Mouse (Mus musculus): ENCODE measurements around the gene Tnfrsf9.

DNA sequence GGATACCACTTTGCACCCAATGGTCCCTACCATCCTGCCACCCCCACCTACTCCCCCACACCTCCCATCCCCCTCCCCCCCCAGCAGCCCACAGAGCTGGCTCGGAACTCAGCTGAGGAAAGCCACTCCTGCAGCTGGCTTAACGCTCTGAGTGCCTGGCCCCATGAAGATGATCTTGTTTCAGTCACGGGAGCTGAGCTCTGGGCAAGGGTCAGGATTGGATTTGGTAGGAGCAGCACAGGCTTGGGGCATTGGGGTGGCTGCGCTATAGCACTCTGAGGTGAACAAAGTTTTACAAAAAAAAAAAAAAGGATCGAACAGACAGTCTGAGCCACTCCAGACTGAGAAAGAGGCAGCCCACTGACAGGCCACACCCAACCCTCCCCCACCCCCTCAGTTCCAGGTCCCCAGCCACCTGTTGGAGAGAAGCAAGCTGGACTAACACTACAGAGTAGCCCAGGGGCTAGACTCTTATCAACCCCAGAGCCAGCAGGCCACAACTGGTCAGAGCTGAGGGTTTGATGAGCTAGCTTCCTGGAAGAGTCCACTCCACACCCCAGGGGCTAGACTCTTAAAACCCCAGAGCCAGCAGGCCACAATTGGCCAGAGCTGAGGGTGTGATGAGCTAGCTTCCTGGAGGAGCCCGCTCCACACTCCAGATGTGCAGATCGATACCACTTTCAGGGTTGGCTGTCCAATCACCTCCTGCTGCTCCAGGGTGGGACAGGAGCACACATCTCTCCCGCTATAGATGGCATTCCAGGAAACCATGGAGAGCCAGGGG, 19.5 kb upstream of the Tnfrsf9 start:
- no peak for TF ChIP-seq CTCF (IDR thresholded peaks at IDR 0.05; ENCODE audit: control insufficient read depth, insufficient read depth, low read length)
- TF ChIP-seq POLR2A (IDR thresholded peaks at IDR 0.05; ENCODE audit: borderline replicate concordance, control insufficient read depth, low read depth, low read length), result no peak

Measured in bone marrow, adult 2 months (tissue).